Mouse (Mus musculus): Measurements from ENCODE around the gene Hdac10. TPM values are rescaled to one million over a fixed set of nuclear protein-coding genes. Genes with fewer than 3 reads are reported as not detected.

Gene Hdac10
- polyA plus RNA-seq, 1 experiment from 2014 or later: 14.8 TPM

DNA sequence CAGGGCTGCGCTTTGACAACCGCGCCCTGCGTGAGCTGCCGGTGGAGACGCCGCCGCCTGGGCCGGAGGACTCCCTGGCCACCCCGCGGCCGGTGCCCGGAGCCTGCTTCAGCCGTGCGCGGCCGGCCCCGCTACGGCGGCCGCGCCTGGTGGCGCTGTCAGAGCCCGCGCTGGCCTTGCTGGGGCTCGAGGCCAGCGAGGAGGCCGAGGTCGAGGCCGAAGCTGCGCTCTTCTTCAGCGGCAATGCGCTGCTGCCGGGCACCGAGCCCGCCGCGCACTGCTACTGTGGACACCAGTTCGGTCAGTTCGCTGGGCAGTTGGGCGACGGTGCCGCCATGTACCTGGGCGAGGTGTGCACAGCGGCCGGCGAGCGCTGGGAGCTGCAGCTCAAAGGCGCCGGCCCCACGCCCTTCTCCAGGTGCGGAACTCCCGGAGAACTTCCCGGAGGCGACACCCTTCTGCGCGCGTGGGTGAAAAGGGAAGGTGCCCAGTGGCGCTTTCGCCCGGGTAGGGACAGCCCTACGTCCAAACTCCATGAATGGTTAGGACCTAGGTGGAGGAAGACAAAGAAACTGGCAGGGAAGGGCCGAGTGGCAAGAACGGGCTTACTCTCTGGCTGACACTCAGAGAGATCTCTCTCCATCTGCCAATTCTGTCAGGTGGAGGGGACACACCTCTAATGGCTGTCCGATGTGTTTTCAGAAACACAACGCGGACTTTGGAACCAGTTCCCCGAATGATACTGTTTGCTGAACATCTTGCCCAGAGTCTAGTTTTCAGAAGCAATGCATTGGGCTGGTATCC is 39.0 kb downstream of the Hdac10 start:
- 2% methylated on average over 65 of the region's 68 CpGs for WGBS
- Histone ChIP-seq H3K9ac (replicated peaks; ENCODE audit: low read depth) (peak overlapping the region; percentile 82), H3K27me3 (replicated peaks; ENCODE audit: insufficient read depth, low read length) (no peaks in the 10 kb centered on the region), H3K9me3 (ENCODE audit: low read length) (no peaks in the 10 kb centered on the region), H3K4me3 (ENCODE audit: low read depth, low read length) (peak overlapping the region; percentile 79), H3K27ac (ENCODE audit: low read length) (peak overlapping the region; percentile 89), H3K36me3 (ENCODE audit: insufficient read depth, low read length) (peaks cover 33% of the 10 kb centered on the region), H3K4me1 (ENCODE audit: insufficient read depth, low read depth, low read length) (peaks cover 13% of the 10 kb centered on the region; the same call in 1 of the 2 replicates), H3K4me2 (replicated peaks; ENCODE audit: low read depth, low read length) (peak overlapping the region; percentile 99)
- TF ChIP-seq CTCF (IDR thresholded peaks at IDR 0.05): no peak
- no peak for TF ChIP-seq EP300 (IDR thresholded peaks at IDR 0.05)
- ATAC-seq (peak; percentile 81), DNase-seq (ENCODE audit: low spot score) (peak; percentile 50)

DNA sequence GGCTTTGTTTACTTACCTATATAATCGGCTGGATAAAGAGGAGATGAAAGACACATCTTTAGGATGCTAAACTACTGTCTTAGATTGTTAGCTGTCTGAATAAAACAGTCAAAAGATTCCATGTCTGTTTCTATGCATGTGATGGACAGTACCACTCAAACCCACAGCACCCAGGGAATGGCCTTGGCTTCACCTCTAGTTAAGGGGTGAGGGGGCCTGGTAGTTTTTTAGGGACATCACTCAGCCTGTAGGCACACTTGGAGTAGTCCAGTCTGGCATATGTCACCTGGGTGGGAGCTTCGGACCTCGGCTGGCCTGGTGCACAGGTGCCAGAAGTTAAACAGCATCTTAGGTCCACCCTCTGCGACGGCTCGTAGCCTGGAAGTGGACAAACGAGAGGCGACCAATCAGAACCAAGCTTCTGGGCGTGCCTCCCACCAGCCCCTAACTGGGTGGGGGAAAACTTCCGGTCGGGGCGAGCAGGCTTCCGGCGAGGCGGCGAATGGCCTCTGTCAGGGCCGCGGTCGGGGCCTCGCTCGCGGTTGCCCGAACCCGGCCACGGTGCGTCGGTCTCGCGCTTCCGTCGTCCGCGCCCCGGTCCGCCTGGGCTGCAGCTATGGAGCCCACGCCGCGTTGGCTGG is 39.8 kb downstream of the Hdac10 start, which contains the start of gene Selenoo:
Gene Selenoo, plus strand, starts transcription at position 478 of the 641 bp plus-strand sequence.
- ATAC-seq: peak; percentile 97
- WGBS: 2% methylated on average over 26 of the region's 38 CpGs

DNA sequence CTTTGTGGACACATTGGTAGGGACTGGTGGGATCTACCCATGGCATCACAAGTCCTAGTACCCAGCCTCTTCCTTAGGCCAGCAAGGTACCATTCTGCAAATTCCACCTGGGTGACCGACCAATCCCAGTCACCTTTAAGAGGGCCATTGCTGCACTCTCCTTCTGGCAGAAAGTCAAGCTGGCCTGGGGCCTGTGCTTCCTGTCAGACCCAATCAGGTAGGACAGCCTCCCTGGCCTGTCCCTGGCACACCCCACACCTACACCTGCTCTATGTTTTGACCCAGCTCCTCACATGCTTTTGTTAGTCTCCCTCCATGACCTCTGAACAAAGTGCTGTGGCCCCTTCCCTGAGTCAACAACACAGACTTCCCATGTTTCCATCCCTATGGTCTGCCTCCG is 43.7 kb downstream of the Hdac10 start:
- TF ChIP-seq CTCF (IDR thresholded peaks at IDR 0.05) (no peak), EP300 (IDR thresholded peaks at IDR 0.05) (no peak)
- H3K36me3 ChIP-seq (ENCODE audit: insufficient read depth, low read length): peaks cover 34% of the 10 kb centered on the region; the same call in 1 of the 2 replicates
- no peak overlapping the region for H3K4me3 ChIP-seq (ENCODE audit: low read depth, low read length)
- H3K9me3 ChIP-seq (ENCODE audit: low read length): no peaks in the 10 kb centered on the region
- 0 out of 2 replicates have a peak, but pooled peaks cover 4% of the 10 kb centered on the region for H3K4me1 ChIP-seq (ENCODE audit: insufficient read depth, low read depth, low read length)
- no peak overlapping the region for H3K9ac ChIP-seq (replicated peaks; ENCODE audit: low read depth)
- WGBS: 87% methylated on average over 2 of the region's 2 CpGs
- no peak overlapping the region for H3K27ac ChIP-seq (ENCODE audit: low read length)
- no peaks in the 10 kb centered on the region for H3K27me3 ChIP-seq (replicated peaks; ENCODE audit: insufficient read depth, low read length)
- H3K4me2 ChIP-seq (replicated peaks; ENCODE audit: low read depth, low read length): no peak overlapping the region
- DNase-seq (ENCODE audit: low spot score) (no peak), ATAC-seq (no peak)

More for the DNA sequence above, 39.8 kb downstream of the Hdac10 start, which contains the start of gene Selenoo:
- Histone ChIP-seq H3K4me1 (ENCODE audit: insufficient read depth, low read depth, low read length) (peaks cover 13% of the 10 kb centered on the region; the same call in 1 of the 2 replicates), H3K27me3 (replicated peaks; ENCODE audit: insufficient read depth, low read length) (no peaks in the 10 kb centered on the region), H3K9me3 (ENCODE audit: low read length) (no peaks in the 10 kb centered on the region), H3K27ac (ENCODE audit: low read length) (peak within 1 kb of the TSS; percentile 89), H3K9ac (replicated peaks; ENCODE audit: low read depth) (peak within 1 kb of the TSS; percentile 82), H3K36me3 (ENCODE audit: insufficient read depth, low read length) (peaks cover 28% of the 10 kb centered on the region; the same call in 1 of the 2 replicates), H3K4me2 (replicated peaks; ENCODE audit: low read depth, low read length) (peak within 1 kb of the TSS; percentile 99), H3K4me3 (ENCODE audit: low read depth, low read length) (peak within 1 kb of the TSS; percentile 79)
- DNase-seq (ENCODE audit: low spot score): peak; percentile 96
- no peak for TF ChIP-seq CTCF (IDR thresholded peaks at IDR 0.05)
- TF ChIP-seq EP300 (IDR thresholded peaks at IDR 0.05): no peak

DNA sequence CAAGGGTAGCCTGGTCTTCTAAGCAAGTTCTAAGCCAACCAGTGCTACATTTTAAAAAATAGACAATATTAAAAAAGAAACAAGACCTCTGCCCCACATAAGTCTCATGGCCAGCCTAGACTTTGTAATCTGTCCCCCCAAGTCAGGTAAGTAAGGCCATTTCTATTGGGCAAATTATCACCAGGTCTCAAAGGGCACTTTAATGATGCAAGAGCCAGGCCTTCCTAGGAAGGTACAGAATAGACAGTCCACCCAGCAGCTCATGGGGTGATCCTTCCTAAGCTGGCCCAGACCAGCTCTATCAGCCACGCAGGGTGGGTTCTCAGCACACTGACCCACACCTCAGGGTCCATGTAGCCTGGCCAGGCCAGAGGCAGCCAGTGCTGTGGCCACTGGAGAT is 44.6 kb downstream of the Hdac10 start:
- Histone ChIP-seq H3K4me1 (ENCODE audit: insufficient read depth, low read depth, low read length) (no peaks in the 10 kb centered on the region; the same call in 1 of the 2 replicates), H3K36me3 (ENCODE audit: insufficient read depth, low read length) (peaks cover 34% of the 10 kb centered on the region; the same call in 1 of the 2 replicates), H3K27me3 (replicated peaks; ENCODE audit: insufficient read depth, low read length) (no peaks in the 10 kb centered on the region), H3K27ac (ENCODE audit: low read length) (no peak overlapping the region), H3K9me3 (ENCODE audit: low read length) (no peaks in the 10 kb centered on the region), H3K4me3 (ENCODE audit: low read depth, low read length) (no peak overlapping the region), H3K9ac (replicated peaks; ENCODE audit: low read depth) (no peak overlapping the region), H3K4me2 (replicated peaks; ENCODE audit: low read depth, low read length) (no peak overlapping the region)
- TF ChIP-seq EP300 (IDR thresholded peaks at IDR 0.05) (no peak), CTCF (IDR thresholded peaks at IDR 0.05) (no peak)
- WGBS: 93% methylated on average over 1 of the region's 1 CpGs
- ATAC-seq (no peak), DNase-seq (ENCODE audit: low spot score) (no peak)

DNA sequence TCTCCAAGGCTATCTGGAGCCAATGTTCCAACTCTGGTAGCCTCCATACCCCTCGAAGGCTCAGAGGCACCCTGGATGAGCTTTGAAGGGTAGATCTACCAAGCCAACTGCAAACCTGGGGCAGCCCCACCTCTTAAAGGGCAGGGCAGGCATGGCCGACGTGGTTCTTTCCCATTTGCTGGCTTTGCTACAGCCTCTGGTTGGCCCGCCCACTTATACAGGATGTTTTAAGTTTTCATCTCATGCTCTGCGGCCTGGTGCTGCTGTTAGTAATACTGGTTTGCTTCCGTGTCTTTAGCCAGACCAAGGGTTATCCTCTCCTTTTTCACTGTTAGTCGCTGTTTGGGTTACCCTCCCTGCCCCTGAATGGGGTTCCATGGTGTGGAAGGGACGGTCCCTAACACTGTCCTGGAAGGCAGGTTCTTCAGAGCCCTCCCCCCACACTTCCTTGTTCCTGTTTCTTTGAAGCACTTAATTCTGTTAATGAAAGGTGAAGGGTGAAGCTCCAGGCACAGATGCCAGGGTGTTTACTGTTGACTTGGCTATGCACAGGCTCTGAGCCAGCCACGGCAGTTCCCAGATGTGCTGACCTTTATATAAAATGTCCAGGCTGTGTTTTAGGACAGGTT is 50.2 kb downstream of the Hdac10 start:
- Histone ChIP-seq H3K4me2 (replicated peaks; ENCODE audit: low read depth, low read length) (peak overlapping the region; percentile 29), H3K9me3 (ENCODE audit: low read length) (no peaks in the 10 kb centered on the region), H3K4me3 (ENCODE audit: low read depth, low read length) (no peak overlapping the region), H3K36me3 (ENCODE audit: insufficient read depth, low read length) (peaks cover 15% of the 10 kb centered on the region; the same call in 1 of the 2 replicates), H3K9ac (replicated peaks; ENCODE audit: low read depth) (no peak overlapping the region), H3K27me3 (replicated peaks; ENCODE audit: insufficient read depth, low read length) (no peaks in the 10 kb centered on the region), H3K4me1 (ENCODE audit: insufficient read depth, low read depth, low read length) (peaks cover 25% of the 10 kb centered on the region), H3K27ac (ENCODE audit: low read length) (peak overlapping the region; percentile 64)
- 31% methylated on average over 9 of the region's 9 CpGs for WGBS
- peak; percentile 81 for DNase-seq (ENCODE audit: low spot score)
- peak; percentile 18 for ATAC-seq
- TF ChIP-seq CTCF (IDR thresholded peaks at IDR 0.05) (no peak), EP300 (IDR thresholded peaks at IDR 0.05) (no peak)

Measured in lung, postnatal 0 days (tissue).